Mouse (Mus musculus) liver, embryonic 11.5 days (tissue): ENCODE results near the gene Inpp5a. TPM values are rescaled to one million over a fixed set of nuclear protein-coding genes. Genes with fewer than 3 reads are reported as not detected.

ENCODE experiments used
- ATAC-seq: fragments of 200-750 bp; cut with Nextera tagmentation; replicated peaks from 2 replicates; pipeline ENCODE4 v1.8.0; 2017; ENCODE audit warnings: moderate number of reproducible peaks, mild to moderate bottlenecking, moderate TSS enrichment, moderate library complexity; ENCODE audit not compliant: low FRiP score
- DNase-seq: peaks from one replicate; pipeline ENCODE4 v3.0.0-alpha.2; 2017; ENCODE audit warnings: low spot score
- H3K27ac ChIP-seq: fragments of 300-500 bp; sonication (generic); 2 replicates; pipeline ENCODE4 v1.5.1; 2014; ENCODE audit warnings: mild to moderate bottlenecking, low read depth, low read length, control low read depth
- H3K27me3 ChIP-seq: fragments of 300-500 bp; sonication (generic); replicated peaks from 2 replicates; pipeline ENCODE4 v1.6.1; 2014; ENCODE audit warnings: low read length, mixed read lengths; ENCODE audit not compliant: control insufficient read depth, insufficient read depth
- H3K36me3 ChIP-seq: fragments of 300-500 bp; sonication (generic); 2 replicates; pipeline ENCODE4 v1.6.1; 2014; ENCODE audit warnings: mild to moderate bottlenecking, low read length, moderate library complexity, mixed read lengths; ENCODE audit not compliant: control insufficient read depth, insufficient read depth
- H3K4me1 ChIP-seq: fragments of 300-500 bp; sonication (generic); replicated peaks from 2 replicates; pipeline ENCODE4 v1.6.1; 2014; ENCODE audit warnings: low read length, mixed read lengths; ENCODE audit not compliant: control insufficient read depth, insufficient read depth
- H3K4me2 ChIP-seq: fragments of 300-500 bp; sonication (generic); 2 replicates; pipeline ENCODE4 v1.6.1; 2014; ENCODE audit warnings: mild to moderate bottlenecking, control low read depth, moderate library complexity
- H3K4me3 ChIP-seq: fragments of 300-500 bp; sonication (generic); 2 replicates; pipeline ENCODE4 v1.5.1; 2014; ENCODE audit warnings: low read depth, low read length, control low read depth
- H3K9ac ChIP-seq: fragments of 300-500 bp; sonication (generic); 2 replicates; pipeline ENCODE4 v1.6.1; 2014; ENCODE audit warnings: low read depth, low read length, control low read depth
- H3K9me3 ChIP-seq: fragments of 300-500 bp; sonication (generic); 2 replicates; pipeline ENCODE4 v1.6.1; 2016; ENCODE audit warnings: low read length, inconsistent platforms, mixed read lengths; ENCODE audit not compliant: control insufficient read depth
- WGBS: fragments of 180-500 bp; shearing (Covaris S2); extraction: QIAGEN DNeasy Blood & Tissue Kit; methylation state at CpG from one replicate; pipeline ENCODE4 v1.1.7; 2014; 5-methylcytosine and 5-hydroxymethylcytosine counted together
- polyA plus RNA-seq: library from polyadenylated mRNA; unstranded; fragments of >200 nt; fragmentation: Nextera tagmentation; extraction: Ambion mirVana; gene quantifications from 2 replicates; pipeline ENCODE4 v1.2.1, GENCODE M21; 2014

Inpp5a gene
- polyA plus RNA-seq, 1 experiment from 2014 or later: 11.8 TPM

DNA sequence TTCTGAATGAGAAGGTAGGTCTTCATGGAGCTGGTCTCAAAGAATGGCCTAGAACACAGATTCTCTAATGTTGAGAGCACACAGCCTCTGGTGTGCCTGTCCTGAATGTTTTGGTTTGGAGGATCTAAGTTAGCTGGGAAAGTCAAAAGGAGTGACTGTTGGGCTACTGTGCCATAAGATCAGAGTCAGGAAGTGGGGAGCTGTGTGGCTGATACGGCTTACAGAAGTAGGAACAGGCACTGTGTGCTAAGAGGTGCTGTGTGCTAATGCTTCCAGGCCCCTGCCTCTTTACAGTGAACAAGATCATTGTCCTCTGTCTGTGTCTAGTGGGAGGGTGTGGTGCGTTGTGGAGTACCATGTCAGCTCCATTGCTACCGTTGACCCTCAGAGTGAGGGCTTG is 12.0 kb downstream of the Inpp5a start:
- H3K36me3 ChIP-seq: no peaks in the 10 kb centered on the region
- H3K27ac ChIP-seq: no peak overlapping the region
- no peak overlapping the region for H3K4me3 ChIP-seq
- 65% methylated on average over 3 of the region's 3 CpGs for WGBS
- no peak for ATAC-seq
- H3K9ac ChIP-seq: no peak overlapping the region
- no peak for DNase-seq
- no peak overlapping the region for H3K4me2 ChIP-seq
- H3K4me1 ChIP-seq: peaks cover 20% of the 10 kb centered on the region
- H3K27me3 ChIP-seq: no peaks in the 10 kb centered on the region
- no peaks in the 10 kb centered on the region for H3K9me3 ChIP-seq

DNA sequence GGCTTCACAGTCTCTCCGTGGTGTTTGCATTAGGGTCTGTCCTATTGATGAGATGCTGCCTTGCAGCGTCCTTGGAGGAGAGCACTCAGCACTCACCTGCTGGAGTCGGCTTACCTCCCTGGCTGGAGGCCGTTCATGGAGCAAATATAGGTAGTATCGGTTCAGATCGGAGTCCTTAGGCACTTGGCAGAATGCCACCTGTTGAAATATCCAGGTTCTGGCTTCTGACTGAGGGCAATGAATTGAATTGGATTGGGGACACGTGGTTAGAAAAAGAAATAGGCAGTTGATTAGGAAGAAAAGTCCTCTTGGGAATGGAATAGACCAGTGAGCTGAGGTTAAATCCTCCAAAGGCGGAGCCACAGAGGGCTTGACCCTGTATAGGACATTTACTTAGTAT is 12.9 kb downstream of the Inpp5a start:
- no peak overlapping the region for H3K27ac ChIP-seq
- H3K4me1 ChIP-seq: peaks cover 20% of the 10 kb centered on the region
- no peaks in the 10 kb centered on the region for H3K27me3 ChIP-seq
- no peak overlapping the region for H3K4me3 ChIP-seq
- H3K9ac ChIP-seq: no peak overlapping the region
- DNase-seq: no peak
- no peaks in the 10 kb centered on the region for H3K36me3 ChIP-seq
- no peak overlapping the region for H3K4me2 ChIP-seq
- ATAC-seq: no peak
- 82% methylated on average over 8 of the region's 8 CpGs for WGBS
- no peaks in the 10 kb centered on the region for H3K9me3 ChIP-seq

DNA sequence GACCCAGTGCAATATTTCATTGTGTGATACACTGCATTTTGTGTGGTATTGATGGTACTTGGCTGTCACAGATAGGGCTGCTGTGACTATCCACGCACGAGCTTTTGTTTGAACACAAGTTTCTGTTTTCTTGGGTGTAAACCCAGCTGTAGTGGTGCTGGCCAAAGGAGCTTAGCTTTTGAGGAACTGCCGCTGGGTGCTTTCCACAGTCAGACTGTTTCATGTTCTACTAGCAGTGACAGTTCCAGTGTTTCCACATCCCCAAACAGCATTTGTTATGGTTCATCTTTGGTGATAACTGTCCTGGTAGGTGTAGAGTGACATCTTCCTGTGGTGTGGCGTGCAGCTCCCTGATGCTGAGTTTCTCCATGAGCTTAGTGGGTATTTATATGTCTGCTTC is 13.8 kb downstream of the Inpp5a start:
- 70% methylated on average over 4 of the region's 4 CpGs for WGBS
- DNase-seq (no peak), ATAC-seq (no peak)
- no peak overlapping the region for H3K27ac ChIP-seq
- H3K36me3 ChIP-seq: no peaks in the 10 kb centered on the region
- no peak overlapping the region for H3K9ac ChIP-seq
- no peaks in the 10 kb centered on the region for H3K27me3 ChIP-seq
- no peak overlapping the region for H3K4me3 ChIP-seq
- peaks cover 17% of the 10 kb centered on the region for H3K4me1 ChIP-seq
- no peak overlapping the region for H3K4me2 ChIP-seq
- H3K9me3 ChIP-seq: no peaks in the 10 kb centered on the region

DNA sequence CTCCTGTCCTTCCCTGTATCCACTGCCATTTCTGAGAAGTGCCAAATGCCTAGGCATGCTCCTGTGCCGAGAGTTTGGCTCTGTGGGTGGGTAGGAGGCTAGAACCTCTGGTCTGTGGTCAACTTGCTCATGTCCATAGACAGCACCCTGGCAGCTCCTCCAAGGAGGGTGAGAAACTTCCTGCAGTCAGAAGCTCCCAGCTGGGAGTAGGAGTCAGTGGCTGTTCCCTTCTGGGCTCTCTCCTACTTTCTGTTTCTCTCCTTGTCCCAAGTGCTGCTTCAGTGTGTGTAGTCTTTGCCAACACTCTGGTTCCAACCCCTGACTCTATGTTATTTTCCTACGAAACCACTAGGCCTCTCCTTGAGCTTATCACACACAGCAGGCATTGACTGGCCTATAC is 17.7 kb downstream of the Inpp5a start:
- WGBS: 90% methylated on average over 2 of the region's 2 CpGs
- H3K9ac ChIP-seq: no peak overlapping the region
- no peak overlapping the region for H3K27ac ChIP-seq
- ATAC-seq: no peak
- no peaks in the 10 kb centered on the region for H3K27me3 ChIP-seq
- H3K9me3 ChIP-seq: no peaks in the 10 kb centered on the region
- no peak overlapping the region for H3K4me2 ChIP-seq
- H3K4me3 ChIP-seq: no peak overlapping the region
- H3K4me1 ChIP-seq: 0 out of 2 replicates have a peak, but pooled peaks cover 2% of the 10 kb centered on the region
- no peak for DNase-seq
- H3K36me3 ChIP-seq: no peaks in the 10 kb centered on the region

DNA sequence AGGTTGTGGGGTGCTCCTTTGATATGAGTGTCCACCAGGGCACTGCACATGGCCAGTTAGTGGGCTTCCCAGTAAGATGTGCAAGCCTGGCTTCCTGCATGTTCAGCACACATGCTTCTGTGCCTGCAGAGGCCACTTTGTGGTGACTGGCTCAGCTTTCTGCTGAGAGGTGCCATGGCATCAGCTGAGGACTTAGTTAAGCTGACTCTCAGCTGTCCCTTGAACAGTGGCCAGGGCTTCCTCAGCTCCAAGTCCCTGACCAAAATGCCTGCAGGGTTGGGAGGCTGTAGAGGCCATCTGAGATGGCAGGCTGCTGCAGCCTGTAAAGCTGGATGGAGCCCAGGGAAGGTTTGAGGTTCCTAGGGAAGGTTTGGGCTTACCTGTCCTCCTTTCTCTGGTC is 19.1 kb downstream of the Inpp5a start:
- ATAC-seq: no peak
- no peak overlapping the region for H3K27ac ChIP-seq
- no peak overlapping the region for H3K9ac ChIP-seq
- H3K4me3 ChIP-seq: no peak overlapping the region
- H3K27me3 ChIP-seq: no peaks in the 10 kb centered on the region
- DNase-seq: no peak
- H3K9me3 ChIP-seq: no peaks in the 10 kb centered on the region
- no peaks in the 10 kb centered on the region for H3K4me1 ChIP-seq
- no peaks in the 10 kb centered on the region for H3K36me3 ChIP-seq
- no peak overlapping the region for H3K4me2 ChIP-seq

DNA sequence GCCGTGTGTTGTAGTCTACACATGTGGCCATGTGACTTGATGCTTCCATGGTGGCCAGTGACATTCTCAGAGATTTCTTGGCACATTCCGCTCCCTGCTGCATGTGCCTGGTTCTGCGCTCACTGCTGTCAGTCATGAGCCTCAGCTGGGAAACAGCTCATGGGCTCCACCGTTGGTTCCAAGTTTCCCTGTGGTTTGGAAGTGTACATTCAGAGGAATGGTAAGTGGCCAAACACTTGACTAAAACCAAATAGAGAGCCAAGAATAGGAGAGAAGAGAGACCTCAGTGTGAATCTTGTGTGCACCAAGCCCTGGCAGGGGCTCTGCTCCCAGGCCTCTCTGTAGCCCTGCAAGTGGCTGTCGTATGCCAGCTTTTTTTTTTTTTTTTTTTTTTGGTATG is 21.0 kb downstream of the Inpp5a start:
- ATAC-seq (no peak), DNase-seq (no peak)
- H3K4me3 ChIP-seq: no peak overlapping the region
- 88% methylated on average over 5 of the region's 5 CpGs for WGBS
- no peaks in the 10 kb centered on the region for H3K27me3 ChIP-seq
- H3K9ac ChIP-seq: no peak overlapping the region
- H3K4me2 ChIP-seq: no peak overlapping the region
- H3K4me1 ChIP-seq: no peaks in the 10 kb centered on the region
- H3K9me3 ChIP-seq: no peaks in the 10 kb centered on the region
- H3K36me3 ChIP-seq: no peaks in the 10 kb centered on the region
- H3K27ac ChIP-seq: no peak overlapping the region

DNA sequence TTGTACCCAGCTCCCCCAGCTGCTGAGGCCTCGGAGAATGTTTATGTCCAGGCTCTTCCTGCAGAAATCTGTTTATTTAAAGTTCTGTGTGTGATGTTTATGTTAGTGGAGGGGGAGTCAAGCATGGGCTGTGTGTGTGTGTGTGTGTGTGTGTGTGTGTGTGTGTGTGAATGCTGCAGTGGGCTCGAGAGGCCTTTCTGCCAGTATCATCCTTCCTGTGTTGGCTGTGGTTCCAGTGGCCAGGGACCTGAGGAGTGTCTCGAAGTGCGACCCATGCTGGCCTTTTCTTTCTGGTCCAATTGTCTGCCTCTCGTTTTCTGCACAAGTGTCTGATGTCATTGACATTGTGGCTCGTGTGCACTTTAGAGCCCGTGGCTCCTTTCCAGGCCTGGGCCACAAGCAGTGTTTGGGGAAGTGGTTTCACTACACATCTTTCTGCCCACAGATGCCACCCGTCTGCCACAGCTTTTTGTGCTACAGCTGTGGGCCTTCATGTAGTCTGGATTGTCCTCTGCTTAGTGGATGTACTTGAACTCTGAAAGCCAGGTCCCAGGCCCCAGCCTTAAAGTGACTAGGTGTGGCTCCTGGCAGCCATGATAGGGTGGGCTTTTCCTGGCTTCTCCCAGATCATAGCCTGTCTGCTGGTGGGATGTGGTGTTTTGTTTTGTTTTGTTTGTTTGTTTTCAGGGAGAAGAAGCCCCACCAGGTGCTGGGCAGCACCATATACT is 23.5 kb downstream of the Inpp5a start:
- no peak overlapping the region for H3K4me3 ChIP-seq
- H3K36me3 ChIP-seq: no peaks in the 10 kb centered on the region
- no peaks in the 10 kb centered on the region for H3K4me1 ChIP-seq
- no peak overlapping the region for H3K9ac ChIP-seq
- WGBS: 37% methylated on average over 8 of the region's 8 CpGs
- no peak overlapping the region for H3K4me2 ChIP-seq
- H3K27me3 ChIP-seq: no peaks in the 10 kb centered on the region
- peak overlapping the region; percentile 8; the same call in 1 of the 2 replicates for H3K27ac ChIP-seq
- DNase-seq: no peak
- no peak for ATAC-seq
- H3K9me3 ChIP-seq: no peaks in the 10 kb centered on the region

DNA sequence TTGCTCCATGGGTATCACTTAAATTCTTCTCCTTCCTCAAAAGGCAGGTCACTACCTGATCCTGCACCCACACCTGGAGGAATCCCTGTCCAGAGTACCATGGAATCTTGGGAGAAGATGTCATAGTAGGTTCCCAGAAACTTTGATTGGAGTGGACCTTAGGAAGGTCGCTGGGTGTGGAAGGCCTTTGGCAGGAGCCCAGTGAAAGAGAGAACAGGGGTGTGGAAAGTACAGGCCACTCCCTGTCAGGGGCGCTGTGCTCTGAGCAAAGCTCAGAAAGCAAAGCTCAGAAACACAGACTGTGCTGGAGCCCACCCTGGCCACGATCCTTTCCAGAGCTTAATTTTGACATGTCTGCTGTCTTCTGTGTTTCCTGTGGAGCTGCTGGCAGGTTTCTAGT is 24.5 kb downstream of the Inpp5a start:
- 69% methylated on average over 3 of the region's 3 CpGs for WGBS
- no peaks in the 10 kb centered on the region for H3K27me3 ChIP-seq
- H3K4me2 ChIP-seq: no peak overlapping the region
- ATAC-seq: no peak
- H3K36me3 ChIP-seq: no peaks in the 10 kb centered on the region
- no peak overlapping the region for H3K27ac ChIP-seq
- no peak overlapping the region for H3K4me3 ChIP-seq
- no peak overlapping the region for H3K9ac ChIP-seq
- no peaks in the 10 kb centered on the region for H3K4me1 ChIP-seq
- no peaks in the 10 kb centered on the region for H3K9me3 ChIP-seq
- no peak for DNase-seq

DNA sequence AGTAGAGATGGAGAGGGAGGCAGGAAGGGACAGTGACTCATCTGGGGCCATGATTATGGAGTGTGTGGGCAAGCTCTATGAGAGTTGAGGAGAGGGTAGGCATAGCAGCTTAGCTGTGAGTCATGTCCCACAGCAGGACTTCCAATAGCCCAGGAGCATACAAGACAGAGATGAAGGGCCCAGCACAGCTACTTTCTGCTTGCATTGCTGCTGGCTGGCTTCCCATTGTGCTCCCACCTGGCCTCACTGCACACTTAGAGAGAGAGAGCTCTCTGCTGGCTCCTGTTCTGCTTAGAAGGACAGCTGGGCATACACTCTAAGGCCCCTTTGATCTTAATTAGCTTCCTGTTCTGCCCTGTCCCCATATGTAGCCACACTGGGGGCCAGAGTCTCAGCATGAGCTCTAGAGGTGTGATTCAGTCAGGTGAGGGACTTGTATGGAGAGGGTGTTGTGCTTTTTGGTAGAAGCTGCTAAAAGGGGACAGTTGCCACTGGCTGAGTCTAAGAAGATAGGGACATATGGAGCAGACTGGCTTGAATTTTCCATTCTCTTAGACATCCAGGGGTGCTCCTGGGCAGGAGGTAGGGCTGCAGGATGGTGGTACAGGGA is 26.8 kb downstream of the Inpp5a start:
- no peak overlapping the region for H3K4me2 ChIP-seq
- ATAC-seq: no peak
- H3K9me3 ChIP-seq: no peaks in the 10 kb centered on the region
- H3K9ac ChIP-seq: no peak overlapping the region
- no peaks in the 10 kb centered on the region for H3K36me3 ChIP-seq
- no peaks in the 10 kb centered on the region for H3K4me1 ChIP-seq
- no peak for DNase-seq
- no peaks in the 10 kb centered on the region for H3K27me3 ChIP-seq
- no peak overlapping the region for H3K4me3 ChIP-seq
- H3K27ac ChIP-seq: no peak overlapping the region
